Mouse (Mus musculus): ENCODE data around the gene Nkapd1.

DNA sequence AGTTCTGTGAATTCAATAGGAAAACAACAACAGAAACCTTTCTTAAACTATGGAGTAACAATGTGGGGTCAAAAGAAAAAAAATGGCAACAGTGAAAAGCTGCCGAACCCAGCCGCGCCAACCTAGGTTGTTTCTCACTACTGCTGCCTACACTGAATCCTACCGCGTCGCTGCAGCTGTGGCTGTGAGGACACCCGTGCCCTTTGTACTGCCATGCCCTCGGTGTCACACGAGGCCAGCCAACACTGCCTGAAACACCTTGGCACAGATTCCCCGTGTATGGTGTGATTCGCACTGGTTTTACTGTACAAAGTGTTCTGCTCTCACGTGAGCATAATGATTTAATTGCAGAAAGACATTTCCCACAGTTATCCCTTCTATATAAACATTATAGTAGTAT, 43.2 kb upstream of the Nkapd1 start:
- TF ChIP-seq GATA1 (IDR thresholded peaks at IDR 0.05; ENCODE audit: borderline replicate concordance, low read length) (no peak), FLI1 (IDR thresholded peaks at IDR 0.05; ENCODE audit: low read length) (no peak)
